8 mouse cellular contexts compared by ENCODE assay signal in the genomic region with DNA sequence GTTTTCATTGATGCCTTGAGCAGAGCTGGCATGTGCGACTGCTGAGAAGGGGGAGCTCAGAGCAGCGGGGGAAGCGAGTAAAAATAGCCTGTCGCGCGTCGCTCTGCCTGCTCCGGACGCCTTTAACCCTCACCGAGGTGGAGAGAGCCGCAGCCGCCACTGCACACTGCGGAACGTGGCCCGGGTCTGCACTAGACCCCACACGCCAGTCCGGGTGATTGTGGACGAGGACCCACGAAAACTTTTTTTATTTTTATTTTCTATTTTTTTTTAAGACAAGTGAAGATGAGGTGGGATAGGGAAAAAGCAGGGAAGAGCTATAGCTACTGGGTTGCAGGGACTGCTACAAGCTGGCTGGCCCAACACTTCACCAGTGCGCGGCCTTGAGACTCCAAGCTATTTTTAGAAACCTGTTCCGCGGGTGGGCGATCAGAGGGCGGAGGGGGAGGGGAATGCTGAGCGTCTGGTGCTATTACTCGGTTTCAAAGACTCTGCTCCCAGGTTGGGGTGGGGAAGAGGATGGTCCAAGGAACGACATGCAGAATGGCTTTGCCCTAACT. TPM values are rescaled to one million over a fixed set of nuclear protein-coding genes. Genes with fewer than 3 reads are reported as not detected.
DNase-seq lines count a peak whose midpoint lies in the region; ATAC-seq and TF ChIP-seq lines count a peak whose summit lies in the region.
"Had no signal": no experiment of that assay in that cellular context is flagged by ENCODE, and none has a peak within 500 bp of the region (broad histone marks: within the 10 kb centered on the region; RNA-seq: fewer than 3 reads in every experiment).

No protein-coding gene starts in this region.

- no peak for TF ChIP-seq EP300 in heart, postnatal 0 days (IDR thresholded peaks at IDR 0.05; ENCODE audit: low read depth)

- H3K4me3 ChIP-seq in heart, postnatal 0 days (ENCODE audit: low read depth, low read length) = peak overlapping the region; percentile 44

- DNase-seq in ZHBTc4 (ENCODE audit: low read depth, low spot score) = peak; percentile 51
- DNase-seq in cerebellum, adult 9-10 months = peak; percentile 39
- DNase-seq in heart, postnatal 0 days (ENCODE audit: low spot score) = peak; percentile 57
- peak; percentile 61 for DNase-seq in left cerebral cortex, postnatal 4 days
- DNase-seq in right cerebral cortex, postnatal 14 days = peak; percentile 42
- DNase-seq in thymus, postnatal 36 days = no peak
- DNase-seq in gastrocnemius, postnatal 10 days = no peak

- no peak for TF ChIP-seq CTCF in heart, postnatal 0 days (IDR thresholded peaks at IDR 0.05; ENCODE audit: low read depth)

- no peaks in the 10 kb centered on the region for H3K4me1 ChIP-seq in heart, postnatal 0 days (ENCODE audit: control insufficient read depth, insufficient read depth)

- peaks cover 53% of the 10 kb centered on the region for H3K27me3 ChIP-seq in heart, postnatal 0 days (ENCODE audit: control insufficient read depth, insufficient read depth, low read length)

- under 1% methylated on average over 28 of the region's 28 CpGs for WGBS in heart, postnatal 0 days

- H3K27ac ChIP-seq in heart, postnatal 0 days (ENCODE audit: low read depth) = no peak overlapping the region

- no peaks in the 10 kb centered on the region for H3K9me3 ChIP-seq in heart, postnatal 0 days (replicated peaks; ENCODE audit: control insufficient read depth, low read length)

- H3K9ac ChIP-seq in heart, postnatal 0 days (replicated peaks; ENCODE audit: low read depth, low read length) = no peak overlapping the region

- H3K4me2 ChIP-seq in heart, postnatal 0 days (ENCODE audit: low read depth, low read length) = peak overlapping the region; percentile 74

- intact Hi-C loops in left cerebral cortex, postnatal 4 days (cut with DNase I) = loop anchor here (5.0 to 10.0 kb wide), 3 partner anchors 118 to 151 kb away; partner anchors contain the start of gene Tspan11

- peak; percentile 75 for ATAC-seq in heart, postnatal 0 days (ENCODE audit: insufficient read depth, low read depth)

- H3K36me3 ChIP-seq in heart, postnatal 0 days (replicated peaks; ENCODE audit: control insufficient read depth, insufficient read depth, low read length) = no peaks in the 10 kb centered on the region

RNA-seq across cellular contexts. Expression of gene Prmt8, which starts 2.6 kb away (rescaled TPM):
- 0.08 TPM in 1 of 2 replicates, not detected in the other for total RNA-seq in heart, postnatal 0 days (2014; rRNA removed; ENCODE audit: low replicate concordance)
- not detected in 2 replicates for polyA plus RNA-seq in heart, postnatal 0 days (2015; fragmentation: Nextera tagmentation; extraction: Ambion mirVana)
- total RNA-seq in left cerebral cortex, postnatal 4 days (2021) = 10 to 100 TPM; 59.6 to 63.5 TPM
- under 1 TPM; 0.16 to 0.21 TPM for total RNA-seq in gastrocnemius, postnatal 10 days (2021)
- total RNA-seq: liver, adult 2 months had no signal
- polyA plus RNA-seq: liver, adult 2 months had no signal

Comparison
In these comparisons a context has a peak if more than half of its experiments do, and no peak if none do; other contexts are left out.
1. DNase-seq: peak in ZHBTc4 (single experiment), cerebellum, adult 9-10 months (single experiment), heart, postnatal 0 days (single experiment), left cerebral cortex, postnatal 4 days (single experiment) and right cerebral cortex, postnatal 14 days (single experiment); none in thymus, postnatal 36 days (0 of 2) and gastrocnemius, postnatal 10 days (single experiment).
2. RNA of gene Prmt8, which starts 2.6 kb away (total RNA-seq): 59.6 to 63.5 TPM in left cerebral cortex, postnatal 4 days; 0.16 to 0.21 TPM in gastrocnemius, postnatal 10 days and 0.08 TPM in heart, postnatal 0 days; every median in the first group is over 10 times any median in the second.